Mouse (Mus musculus): ENCODE measurements around the gene Natd1. TPM values are rescaled to one million over a fixed set of nuclear protein-coding genes. Genes with fewer than 3 reads are reported as not detected.
"Not testable (repeated sequence)": the region's sequence is repeated elsewhere in the genome, so short reads cannot be mapped to it uniquely, and the experiment has no call there.

The Natd1 gene
- polyA plus RNA-seq, 1 experiment: 51.5 TPM

DNA sequence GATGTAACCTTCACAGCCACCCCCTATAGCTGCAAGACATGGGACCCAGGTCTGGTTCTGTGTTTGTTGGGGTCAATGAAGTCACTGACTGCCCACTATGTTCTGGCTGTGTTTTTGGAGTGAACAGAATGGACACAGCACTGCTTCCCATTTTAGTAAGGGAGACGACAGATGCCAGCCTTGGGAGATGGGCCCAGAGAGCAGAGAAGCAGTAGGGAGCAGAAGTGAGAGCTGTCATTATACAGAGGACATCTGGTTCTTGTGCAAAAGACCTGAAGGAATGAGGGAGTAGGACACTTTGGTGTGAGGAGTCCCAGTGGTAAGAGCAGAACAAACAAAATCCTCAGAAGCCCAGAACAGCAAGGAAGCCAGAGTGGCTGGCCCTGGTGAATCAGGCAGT lies 4.9 kb downstream of the Natd1 start:
- TF ChIP-seq CTCF (IDR thresholded peaks at IDR 0.05; ENCODE audit: borderline replicate concordance, extremely low read depth, insufficient read depth, insufficient read length) (no peak), POLR2A (IDR thresholded peaks at IDR 0.05; ENCODE audit: borderline replicate concordance, extremely low read depth, insufficient read depth, insufficient read length, poor library complexity, severe bottlenecking) (no peak)
- DNase-seq (ENCODE audit: low read depth): no peak

- DNase-seq (ENCODE audit: low read depth): no peak
- TF ChIP-seq CTCF (IDR thresholded peaks at IDR 0.05; ENCODE audit: borderline replicate concordance, extremely low read depth, insufficient read depth, insufficient read length) (no peak), POLR2A (IDR thresholded peaks at IDR 0.05; ENCODE audit: borderline replicate concordance, extremely low read depth, insufficient read depth, insufficient read length, poor library complexity, severe bottlenecking) (no peak)
Observed at GRCm38 (mm10) chr11:60908073-60908472, 6.5 kb downstream of the Natd1 start.

DNA sequence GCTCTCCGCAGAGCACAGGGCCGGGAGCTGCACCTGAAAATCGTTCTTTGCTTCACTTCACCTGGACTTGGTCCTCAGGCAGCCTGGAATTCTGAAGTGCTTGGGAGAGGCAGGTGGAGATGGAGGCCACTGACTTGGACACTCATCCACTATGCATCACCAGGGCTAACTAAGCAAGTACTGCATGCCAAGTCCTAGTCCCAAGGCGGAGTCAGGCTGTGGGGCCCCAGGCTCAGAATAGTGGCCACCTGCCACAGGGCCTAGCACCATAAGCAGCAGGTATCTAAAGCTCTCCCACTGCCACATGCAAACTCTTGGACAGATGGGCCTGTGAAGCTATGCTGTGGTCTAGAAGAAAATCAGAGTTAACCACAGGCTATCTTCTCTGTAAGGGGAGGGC lies 8.1 kb downstream of the Natd1 start:
- DNase-seq (ENCODE audit: low read depth): no peak
- no peak for TF ChIP-seq CTCF (IDR thresholded peaks at IDR 0.05; ENCODE audit: borderline replicate concordance, extremely low read depth, insufficient read depth, insufficient read length)
- no peak for TF ChIP-seq POLR2A (IDR thresholded peaks at IDR 0.05; ENCODE audit: borderline replicate concordance, extremely low read depth, insufficient read depth, insufficient read length, poor library complexity, severe bottlenecking)

- no peak for DNase-seq (ENCODE audit: low read depth)
- TF ChIP-seq CTCF (IDR thresholded peaks at IDR 0.05; ENCODE audit: borderline replicate concordance, extremely low read depth, insufficient read depth, insufficient read length) (no peak), POLR2A (IDR thresholded peaks at IDR 0.05; ENCODE audit: borderline replicate concordance, extremely low read depth, insufficient read depth, insufficient read length, poor library complexity, severe bottlenecking) (no peak)
Observed at GRCm38 (mm10) chr11:60905407-60906120, 9.0 kb downstream of the Natd1 start.

DNA sequence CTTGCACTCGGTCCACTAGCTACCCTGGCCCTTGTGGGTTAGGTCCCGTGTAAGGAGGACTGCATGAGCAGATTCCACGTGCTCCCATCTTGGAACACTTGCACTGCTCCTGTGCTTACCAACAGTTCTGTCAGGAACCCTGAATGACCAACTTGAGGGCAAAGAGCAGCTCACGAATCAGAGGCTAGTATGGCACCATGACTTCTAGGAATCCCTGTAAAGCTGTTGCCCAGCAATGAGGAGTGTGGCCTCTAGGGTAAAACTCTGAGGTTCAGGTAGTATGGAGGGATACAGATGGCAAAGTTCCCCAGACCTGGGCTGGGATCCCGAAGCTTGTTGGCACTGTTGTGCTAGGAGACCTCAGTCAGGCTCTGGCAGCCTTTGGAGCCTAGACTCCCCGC lies 10.9 kb downstream of the Natd1 start:
- TF ChIP-seq POLR2A (IDR thresholded peaks at IDR 0.05; ENCODE audit: borderline replicate concordance, extremely low read depth, insufficient read depth, insufficient read length, poor library complexity, severe bottlenecking): no peak
- no peak for TF ChIP-seq CTCF (IDR thresholded peaks at IDR 0.05; ENCODE audit: borderline replicate concordance, extremely low read depth, insufficient read depth, insufficient read length)
- no peak for DNase-seq (ENCODE audit: low read depth)

DNA sequence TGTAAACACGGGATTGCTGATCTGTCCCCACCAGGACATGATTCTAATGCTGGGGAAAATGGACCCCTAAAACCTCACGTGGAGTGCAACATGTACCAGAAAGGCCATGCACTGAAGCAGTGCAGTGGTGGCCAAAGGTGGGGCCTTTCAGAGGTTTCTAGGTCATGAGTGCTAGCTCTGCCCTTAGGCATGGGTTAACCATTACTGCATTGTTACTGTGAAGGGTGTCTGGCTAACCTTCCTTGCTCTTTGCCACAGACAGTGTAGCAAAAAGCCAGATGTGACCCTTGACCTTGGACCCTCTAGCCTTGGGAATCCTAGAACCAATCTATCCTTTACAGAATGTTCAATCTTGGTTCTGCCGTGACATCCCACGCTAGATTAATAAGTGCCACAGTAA lies 12.1 kb downstream of the Natd1 start:
- no peak for DNase-seq (ENCODE audit: low read depth)
- TF ChIP-seq POLR2A (IDR thresholded peaks at IDR 0.05; ENCODE audit: borderline replicate concordance, extremely low read depth, insufficient read depth, insufficient read length, poor library complexity, severe bottlenecking): no peak
- TF ChIP-seq CTCF (IDR thresholded peaks at IDR 0.05; ENCODE audit: borderline replicate concordance, extremely low read depth, insufficient read depth, insufficient read length): no peak

DNA sequence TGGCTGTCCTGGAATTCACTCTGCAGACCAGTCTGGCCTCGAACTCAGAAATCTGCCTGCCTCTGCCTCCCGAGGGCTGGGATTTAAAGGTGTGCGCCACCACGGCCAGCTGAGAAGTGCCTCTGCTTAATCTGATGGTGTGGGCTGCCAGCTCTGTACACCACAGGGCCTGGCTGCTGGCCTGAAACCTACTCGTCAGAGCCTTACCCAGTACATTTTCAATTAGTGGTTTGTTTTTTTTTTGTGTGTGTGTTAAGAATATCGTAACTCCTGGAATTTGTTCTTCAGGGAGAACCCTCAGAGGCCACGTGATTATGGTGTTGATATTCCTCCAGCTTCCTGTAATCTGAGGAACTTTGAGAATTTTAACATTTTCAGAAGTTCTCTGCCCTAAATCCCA lies 12.5 kb downstream of the Natd1 start:
- no peak for DNase-seq (ENCODE audit: low read depth)
- no peak for TF ChIP-seq POLR2A (IDR thresholded peaks at IDR 0.05; ENCODE audit: borderline replicate concordance, extremely low read depth, insufficient read depth, insufficient read length, poor library complexity, severe bottlenecking)
- TF ChIP-seq CTCF (IDR thresholded peaks at IDR 0.05; ENCODE audit: borderline replicate concordance, extremely low read depth, insufficient read depth, insufficient read length): no peak

DNA sequence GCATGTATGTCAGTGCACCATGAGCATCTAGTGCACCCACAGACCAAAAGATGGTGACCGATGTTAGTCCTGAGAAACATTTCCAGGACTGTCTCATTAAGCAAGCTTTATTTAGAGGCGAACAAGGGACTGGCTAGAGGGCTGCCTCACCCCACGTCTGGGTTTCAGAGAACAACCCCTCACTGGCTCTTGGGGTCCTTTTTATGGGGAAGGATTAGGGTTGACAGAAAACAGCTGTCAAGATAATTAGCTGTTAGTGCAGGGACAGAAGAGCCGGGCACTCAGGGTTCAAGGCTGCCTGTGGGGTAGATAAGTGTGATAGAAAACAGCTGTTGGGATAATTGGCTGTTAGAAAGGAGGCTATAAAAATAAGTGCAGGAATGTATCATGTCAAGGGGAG lies 18.6 kb downstream of the Natd1 start:
- DNase-seq (ENCODE audit: low read depth): peak; percentile 21
- no peak for TF ChIP-seq CTCF (IDR thresholded peaks at IDR 0.05; ENCODE audit: borderline replicate concordance, extremely low read depth, insufficient read depth, insufficient read length)
- no peak for TF ChIP-seq POLR2A (IDR thresholded peaks at IDR 0.05; ENCODE audit: borderline replicate concordance, extremely low read depth, insufficient read depth, insufficient read length, poor library complexity, severe bottlenecking)

DNA sequence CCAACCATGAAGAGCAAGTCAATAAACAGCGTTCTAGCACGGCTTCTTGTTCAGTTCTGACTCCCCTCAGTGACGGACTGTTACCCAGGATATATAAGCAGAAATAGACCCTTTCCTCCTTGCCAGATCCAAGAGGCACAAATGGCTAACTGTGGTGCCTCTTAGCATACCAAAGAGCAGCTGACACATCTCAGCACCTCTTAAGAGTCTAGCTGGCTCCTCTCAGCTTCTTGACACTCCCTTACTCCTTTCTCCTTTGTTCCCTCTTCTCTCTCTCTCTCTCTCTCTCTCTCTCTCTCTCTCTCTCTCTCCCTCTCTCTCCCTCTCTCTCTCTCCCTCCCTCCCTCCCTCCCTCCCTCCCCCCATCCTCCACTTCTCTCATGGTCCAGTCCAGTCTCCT lies 23.8 kb downstream of the Natd1 start:
- no peak for TF ChIP-seq POLR2A (IDR thresholded peaks at IDR 0.05; ENCODE audit: borderline replicate concordance, extremely low read depth, insufficient read depth, insufficient read length, poor library complexity, severe bottlenecking)
- TF ChIP-seq CTCF (IDR thresholded peaks at IDR 0.05; ENCODE audit: borderline replicate concordance, extremely low read depth, insufficient read depth, insufficient read length): no peak
- DNase-seq (ENCODE audit: low read depth): no peak

GRCm38 (mm10) chr11:60890286-60890685 lies 24.3 kb downstream of the Natd1 start:
- TF ChIP-seq POLR2A (IDR thresholded peaks at IDR 0.05; ENCODE audit: borderline replicate concordance, extremely low read depth, insufficient read depth, insufficient read length, poor library complexity, severe bottlenecking) (no peak), CTCF (IDR thresholded peaks at IDR 0.05; ENCODE audit: borderline replicate concordance, extremely low read depth, insufficient read depth, insufficient read length) (no peak)
- DNase-seq (ENCODE audit: low read depth): no peak

DNA sequence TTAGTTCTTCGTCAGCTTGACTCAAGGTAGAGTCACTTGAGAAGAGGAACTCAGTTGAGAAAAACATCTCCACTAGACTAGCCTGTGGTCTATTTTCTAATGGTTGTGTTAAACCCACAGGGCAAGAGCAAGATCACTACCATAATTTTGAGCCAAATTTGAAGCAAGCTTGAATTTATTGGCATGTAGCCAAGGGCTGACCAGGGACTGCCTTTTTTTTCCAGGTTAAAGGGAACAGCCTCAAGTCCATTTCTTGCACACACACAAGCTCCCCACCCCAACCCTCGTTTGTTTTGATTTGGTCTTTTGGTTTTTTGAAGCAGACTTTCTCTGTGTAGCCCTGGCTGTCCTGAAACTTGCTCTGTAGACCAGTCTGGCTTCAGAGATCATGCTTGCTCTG lies 24.7 kb downstream of the Natd1 start:
- TF ChIP-seq POLR2A (IDR thresholded peaks at IDR 0.05; ENCODE audit: borderline replicate concordance, extremely low read depth, insufficient read depth, insufficient read length, poor library complexity, severe bottlenecking) (no peak), CTCF (IDR thresholded peaks at IDR 0.05; ENCODE audit: borderline replicate concordance, extremely low read depth, insufficient read depth, insufficient read length) (no peak)
- DNase-seq (ENCODE audit: low read depth): no peak

GRCm38 (mm10) chr11:60886986-60887385 lies 27.6 kb downstream of the Natd1 start:
- not testable (repeated sequence) for DNase-seq (ENCODE audit: low read depth)

All from brain, embryonic 14.5 days (tissue).